Mouse (Mus musculus): ENCODE data around the gene Lsm11.

Lsm11 gene

GRCm38 (mm10) chr11:45927456-45927855, 17.3 kb downstream of the Lsm11 start:
- peak; percentile 39 for DNase-seq (ENCODE audit: low read depth)

GRCm38 (mm10) chr11:45926640-45927082, 18.1 kb downstream of the Lsm11 start:
- DNase-seq (ENCODE audit: low read depth): peak; percentile 89

- no peak for DNase-seq (ENCODE audit: low read depth)
Measured at GRCm38 (mm10) chr11:45925436-45925835, 19.3 kb downstream of the Lsm11 start.

GRCm38 (mm10) chr11:45921480-45921898, 23.2 kb downstream of the Lsm11 start:
- no peak for DNase-seq (ENCODE audit: low read depth)

GRCm38 (mm10) chr11:45921026-45921425, 23.7 kb downstream of the Lsm11 start:
- DNase-seq (ENCODE audit: low read depth): no peak

- no peak for DNase-seq (ENCODE audit: low read depth)
Measured at GRCm38 (mm10) chr11:45918836-45919235, 25.9 kb downstream of the Lsm11 start.

GRCm38 (mm10) chr11:45918018-45918417, 26.7 kb downstream of the Lsm11 start:
- DNase-seq (ENCODE audit: low read depth): no peak

- no peak for DNase-seq (ENCODE audit: low read depth)
Measured at GRCm38 (mm10) chr11:45916196-45916595, 28.5 kb downstream of the Lsm11 start.

GRCm38 (mm10) chr11:45910701-45911100, 34.0 kb downstream of the Lsm11 start:
- DNase-seq (ENCODE audit: low read depth): no peak

GRCm38 (mm10) chr11:45908894-45909293, 35.8 kb downstream of the Lsm11 start:
- DNase-seq (ENCODE audit: low read depth): no peak

- no peak for DNase-seq (ENCODE audit: low read depth)
Measured at GRCm38 (mm10) chr11:45908070-45908469, 36.7 kb downstream of the Lsm11 start.

GRCm38 (mm10) chr11:45907301-45907700, 37.4 kb downstream of the Lsm11 start:
- no peak for DNase-seq (ENCODE audit: low read depth)

- DNase-seq (ENCODE audit: low read depth): no peak
Measured at GRCm38 (mm10) chr11:45906109-45906786, 38.5 kb downstream of the Lsm11 start.

GRCm38 (mm10) chr11:45900233-45901015, 44.3 kb downstream of the Lsm11 start:
- DNase-seq (ENCODE audit: low read depth): no peak

GRCm38 (mm10) chr11:45897392-45897791, 47.3 kb downstream of the Lsm11 start:
- no peak for DNase-seq (ENCODE audit: low read depth)

GRCm38 (mm10) chr11:45892861-45893360, 51.8 kb downstream of the Lsm11 start:
- no peak for DNase-seq (ENCODE audit: low read depth)

- no peak for DNase-seq (ENCODE audit: low read depth)
Measured at GRCm38 (mm10) chr11:45890423-45890822, 54.3 kb downstream of the Lsm11 start.

- no peak for DNase-seq (ENCODE audit: low read depth)
Measured at GRCm38 (mm10) chr11:45889981-45890380, 54.8 kb downstream of the Lsm11 start.

- no peak for DNase-seq (ENCODE audit: low read depth)
Measured at GRCm38 (mm10) chr11:45888471-45889030, 56.2 kb downstream of the Lsm11 start.

GRCm38 (mm10) chr11:45886596-45886995, 58.1 kb downstream of the Lsm11 start:
- DNase-seq (ENCODE audit: low read depth): no peak

- no peak for DNase-seq (ENCODE audit: low read depth)
Measured at GRCm38 (mm10) chr11:45885606-45886230, 59.0 kb downstream of the Lsm11 start.

GRCm38 (mm10) chr11:45884029-45884428, 60.7 kb downstream of the Lsm11 start:
- DNase-seq (ENCODE audit: low read depth): peak; percentile 85
